Mouse (Mus musculus): ENCODE data around the gene Il21. TPM values are rescaled to one million over a fixed set of nuclear protein-coding genes. Genes with fewer than 3 reads are reported as not detected.
A peak's percentile ranks its signal among the peaks of the same experiment; 100 is the strongest.

The Il21 gene
- total and polyA plus RNA-seq, 3 experiments: 0.22 TPM; not detected in 2

GRCm38 (mm10) chr3:37231153-37231552 lies 1.3 kb downstream of the Il21 start:
- no peak for DNase-seq (ENCODE audit: low spot score)
- no peaks in the 10 kb centered on the region for H3K9me3 ChIP-seq (replicated peaks)
- ATAC-seq (ENCODE audit: extremely low read depth, insufficient number of reproducible peaks, low FRiP score, poor library complexity, severe bottlenecking): no peak
- TF ChIP-seq GATA1 (IDR thresholded peaks at IDR 0.05; ENCODE audit: borderline replicate concordance, low read length): no peak
- TF ChIP-seq TAL1 (conservative IDR thresholded peaks at IDR 0.05; ENCODE audit: low read depth, low read length): no peak
- TF ChIP-seq GATA2 (IDR thresholded peaks at IDR 0.05; ENCODE audit: borderline replicate concordance, low read depth, low read length): no peak
- no peak for TF ChIP-seq CTCF (IDR thresholded peaks at IDR 0.05; ENCODE audit: low read depth, low read length)
- H3K36me3 ChIP-seq (replicated peaks): no peaks in the 10 kb centered on the region
- H3K4me3 ChIP-seq (ENCODE audit: low read depth, low read length): no peak overlapping the region
- peaks cover 3% of the 10 kb centered on the region; the same call in 1 of the 2 replicates for H3K4me1 ChIP-seq (ENCODE audit: insufficient read depth, low read depth, low read length)
- H3K27me3 ChIP-seq (ENCODE audit: insufficient read depth, low read length): peaks cover 15% of the 10 kb centered on the region

GRCm38 (mm10) chr3:37229082-37229829 lies 3.2 kb downstream of the Il21 start:
- TF ChIP-seq CTCF (IDR thresholded peaks at IDR 0.05; ENCODE audit: low read depth, low read length) (no peak), TAL1 (conservative IDR thresholded peaks at IDR 0.05; ENCODE audit: low read depth, low read length) (no peak), POLR2AphosphoS5 (IDR thresholded peaks at IDR 0.05; ENCODE audit: insufficient replicate concordance, low read depth, low read length) (no peak), GATA1 (IDR thresholded peaks at IDR 0.05; ENCODE audit: borderline replicate concordance, low read length) (no peak), GATA2 (IDR thresholded peaks at IDR 0.05; ENCODE audit: borderline replicate concordance, low read depth, low read length) (no peak)
- Histone ChIP-seq H3K4me1 (ENCODE audit: insufficient read depth, low read depth, low read length) (peaks cover 3% of the 10 kb centered on the region; the same call in 1 of the 2 replicates), H3K9me3 (replicated peaks) (no peaks in the 10 kb centered on the region), H3K36me3 (replicated peaks) (no peaks in the 10 kb centered on the region), H3K27me3 (ENCODE audit: insufficient read depth, low read length) (peaks cover 10% of the 10 kb centered on the region), H3K4me3 (ENCODE audit: low read depth, low read length) (no peak overlapping the region)
- DNase-seq (ENCODE audit: low spot score) (no peak), ATAC-seq (ENCODE audit: extremely low read depth, insufficient number of reproducible peaks, low FRiP score, poor library complexity, severe bottlenecking) (no peak)

GRCm38 (mm10) chr3:37225124-37225523 lies 7.3 kb downstream of the Il21 start:
- no peak for TF ChIP-seq POLR2AphosphoS5 (IDR thresholded peaks at IDR 0.05; ENCODE audit: insufficient replicate concordance, low read depth, low read length)
- peaks cover 3% of the 10 kb centered on the region; the same call in 1 of the 2 replicates for H3K4me1 ChIP-seq (ENCODE audit: insufficient read depth, low read depth, low read length)
- no peaks in the 10 kb centered on the region for H3K9me3 ChIP-seq (replicated peaks)
- ATAC-seq (ENCODE audit: extremely low read depth, insufficient number of reproducible peaks, low FRiP score, poor library complexity, severe bottlenecking): no peak
- no peak for DNase-seq (ENCODE audit: low spot score)
- H3K4me3 ChIP-seq (ENCODE audit: low read depth, low read length): no peak overlapping the region
- H3K36me3 ChIP-seq (replicated peaks): no peaks in the 10 kb centered on the region
- H3K27me3 ChIP-seq (ENCODE audit: insufficient read depth, low read length): peaks cover 24% of the 10 kb centered on the region

- Histone ChIP-seq H3K27me3 (ENCODE audit: insufficient read depth, low read length) (peaks cover 26% of the 10 kb centered on the region), H3K9me3 (replicated peaks) (no peaks in the 10 kb centered on the region), H3K36me3 (replicated peaks) (no peaks in the 10 kb centered on the region), H3K4me1 (ENCODE audit: insufficient read depth, low read depth, low read length) (peaks cover 16% of the 10 kb centered on the region), H3K4me3 (ENCODE audit: low read depth, low read length) (no peak overlapping the region)
- TF ChIP-seq TAL1 (conservative IDR thresholded peaks at IDR 0.05; ENCODE audit: low read depth, low read length) (no peak), CTCF (IDR thresholded peaks at IDR 0.05; ENCODE audit: low read depth, low read length) (no peak), GATA1 (IDR thresholded peaks at IDR 0.05; ENCODE audit: borderline replicate concordance, low read length) (no peak), GATA2 (IDR thresholded peaks at IDR 0.05; ENCODE audit: borderline replicate concordance, low read depth, low read length) (no peak), POLR2AphosphoS5 (IDR thresholded peaks at IDR 0.05; ENCODE audit: insufficient replicate concordance, low read depth, low read length) (no peak)
- DNase-seq (ENCODE audit: low spot score) (no peak), ATAC-seq (ENCODE audit: extremely low read depth, insufficient number of reproducible peaks, low FRiP score, poor library complexity, severe bottlenecking) (peak; percentile 49)
Measured at GRCm38 (mm10) chr3:37219071-37219470, 13.4 kb downstream of the Il21 start.

- Histone ChIP-seq H3K27me3 (ENCODE audit: insufficient read depth, low read length) (peaks cover 26% of the 10 kb centered on the region), H3K4me3 (ENCODE audit: low read depth, low read length) (no peak overlapping the region), H3K9me3 (replicated peaks) (no peaks in the 10 kb centered on the region), H3K4me1 (ENCODE audit: insufficient read depth, low read depth, low read length) (peaks cover 21% of the 10 kb centered on the region), H3K36me3 (replicated peaks) (no peaks in the 10 kb centered on the region)
- ATAC-seq (ENCODE audit: extremely low read depth, insufficient number of reproducible peaks, low FRiP score, poor library complexity, severe bottlenecking) (no peak), DNase-seq (ENCODE audit: low spot score) (no peak)
- TF ChIP-seq CTCF (IDR thresholded peaks at IDR 0.05; ENCODE audit: low read depth, low read length) (no peak), GATA1 (IDR thresholded peaks at IDR 0.05; ENCODE audit: borderline replicate concordance, low read length) (no peak), GATA2 (IDR thresholded peaks at IDR 0.05; ENCODE audit: borderline replicate concordance, low read depth, low read length) (no peak), TAL1 (conservative IDR thresholded peaks at IDR 0.05; ENCODE audit: low read depth, low read length) (no peak), POLR2AphosphoS5 (IDR thresholded peaks at IDR 0.05; ENCODE audit: insufficient replicate concordance, low read depth, low read length) (no peak)
Measured at GRCm38 (mm10) chr3:37205226-37205800, 27.1 kb downstream of the Il21 start.

GRCm38 (mm10) chr3:37204556-37204955 lies 27.9 kb downstream of the Il21 start:
- peaks cover 25% of the 10 kb centered on the region for H3K27me3 ChIP-seq (ENCODE audit: insufficient read depth, low read length)
- H3K9me3 ChIP-seq (replicated peaks): no peaks in the 10 kb centered on the region
- no peak overlapping the region; the same call in 1 of the 2 replicates for H3K4me3 ChIP-seq (ENCODE audit: low read depth, low read length)
- peaks cover 21% of the 10 kb centered on the region for H3K4me1 ChIP-seq (ENCODE audit: insufficient read depth, low read depth, low read length)
- no peaks in the 10 kb centered on the region for H3K36me3 ChIP-seq (replicated peaks)
- TF ChIP-seq TAL1 (conservative IDR thresholded peaks at IDR 0.05; ENCODE audit: low read depth, low read length): no peak
- no peak for TF ChIP-seq POLR2AphosphoS5 (IDR thresholded peaks at IDR 0.05; ENCODE audit: insufficient replicate concordance, low read depth, low read length)
- TF ChIP-seq CTCF (IDR thresholded peaks at IDR 0.05; ENCODE audit: low read depth, low read length): no peak
- TF ChIP-seq GATA1 (IDR thresholded peaks at IDR 0.05; ENCODE audit: borderline replicate concordance, low read length): no peak
- no peak for TF ChIP-seq GATA2 (IDR thresholded peaks at IDR 0.05; ENCODE audit: borderline replicate concordance, low read depth, low read length)
- DNase-seq (ENCODE audit: low spot score): peak; percentile 38
- ATAC-seq (ENCODE audit: extremely low read depth, insufficient number of reproducible peaks, low FRiP score, poor library complexity, severe bottlenecking): no peak
